Mouse (Mus musculus) liver, adult 2 months (tissue): ENCODE measurements around the gene Abhd15.

Experiments used
- CTCF ChIP-seq: fragments of 200-500 bp; IDR thresholded peaks from 2 replicates; pipeline ENCODE4 v1.5.1; 2011; ENCODE audit warnings: low read depth, low read length, control low read depth
- POLR2A ChIP-seq: fragments of 200-500 bp; IDR thresholded peaks from 2 replicates; pipeline ENCODE4 v1.6.1; 2011; ENCODE audit warnings: low read length, control low read depth; ENCODE audit not compliant: insufficient read depth; ENCODE audit errors: extremely low read depth

DNA sequence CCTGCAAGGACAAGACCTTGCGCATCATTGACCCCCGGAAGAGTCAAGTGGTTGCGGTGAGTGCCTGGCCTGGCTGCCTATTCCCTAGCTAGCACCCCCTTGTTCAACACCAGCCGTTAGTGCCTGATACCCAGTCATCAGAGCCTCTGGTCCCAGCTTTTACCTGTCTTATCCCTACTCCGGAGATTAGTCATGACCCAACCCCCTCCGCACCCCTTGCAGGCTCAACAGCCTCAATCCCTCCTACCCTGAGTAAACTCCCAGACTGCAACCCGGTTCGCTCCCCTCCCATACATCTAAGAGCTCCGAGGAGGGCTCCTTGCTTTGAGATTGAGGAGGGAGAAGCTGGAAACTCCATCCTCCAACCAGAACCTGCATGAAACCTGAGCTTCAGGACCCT lies 48.4 kb upstream of the Abhd15 start:
- no peak for TF ChIP-seq CTCF
- TF ChIP-seq POLR2A: no peak
